Mouse (Mus musculus) olfactory bulb, adult 2 months (tissue): ENCODE measurements around the gene Cenpj. TPM values are rescaled to one million over a fixed set of nuclear protein-coding genes. Genes with fewer than 3 reads are reported as not detected.
A peak's percentile ranks its signal among the peaks of the same experiment; 100 is the strongest.

Experiments
- H3K27ac ChIP-seq: fragments of 200-500 bp; 2 replicates; pipeline ENCODE4 v1.5.1; 2012; ENCODE audit warnings: low read depth, low read length; ENCODE audit not compliant: insufficient read depth
- H3K4me1 ChIP-seq: fragments of 200-500 bp; 2 replicates; pipeline ENCODE4 v1.6.1; 2012; ENCODE audit warnings: low read length; ENCODE audit not compliant: control insufficient read depth, insufficient read depth
- H3K4me3 ChIP-seq: fragments of 200-500 bp; 2 replicates; pipeline ENCODE4 v1.5.1; 2012; ENCODE audit warnings: mild to moderate bottlenecking, low read depth, low read length, moderate library complexity; ENCODE audit not compliant: insufficient read depth
- CTCF ChIP-seq: fragments of 200-500 bp; IDR thresholded peaks from 2 replicates; pipeline ENCODE4 v1.5.1; 2012; ENCODE audit warnings: low read depth, mild to moderate bottlenecking, low read length, moderate library complexity; ENCODE audit not compliant: insufficient read depth
- POLR2A ChIP-seq: fragments of 200-500 bp; IDR thresholded peaks from 2 replicates; pipeline ENCODE4 v1.6.1; 2012; ENCODE audit warnings: mild to moderate bottlenecking, low read depth, low read length, moderate library complexity; ENCODE audit not compliant: insufficient read depth
- WGBS: fragments of 180-500 bp; shearing (Covaris S2); methylation state at CpG from one replicate; pipeline ENCODE4 v1.1.7; 2018; 5-methylcytosine and 5-hydroxymethylcytosine counted together
- polyA plus RNA-seq: library from polyadenylated mRNA; stranded (reverse); fragments of >200 nt; gene quantifications from 2 replicates; pipeline ENCODE4 v1.2.4, GENCODE M21; 2012; ENCODE audit warnings: low replicate concordance; ENCODE audit not compliant: missing spikeins, insufficient read depth, insufficient read length

Cenpj gene
- polyA plus RNA-seq, 1 experiment, result not detected

DNA sequence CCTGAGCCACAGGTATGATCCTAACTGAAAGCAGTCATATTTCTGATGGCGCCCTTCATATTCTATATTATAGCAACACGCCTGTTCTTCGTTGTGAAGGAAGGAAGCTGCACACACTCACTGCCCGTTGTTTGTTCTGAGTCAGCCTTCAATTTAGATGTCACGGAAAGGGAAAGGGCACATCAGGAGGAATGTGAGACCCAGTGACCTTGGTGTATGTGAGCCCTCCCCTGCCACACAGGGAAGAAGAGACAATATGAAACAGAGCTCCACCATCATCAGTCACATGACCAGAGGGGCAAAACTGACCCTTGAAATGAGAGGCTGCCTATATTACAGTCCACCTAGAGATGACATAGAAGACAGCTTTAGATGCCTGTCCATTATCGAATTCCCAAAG, 7.1 kb upstream of the Cenpj start:
- 94% methylated on average over 6 of the region's 6 CpGs for WGBS
- TF ChIP-seq POLR2A, result no peak
- TF ChIP-seq CTCF, result no peak
- Histone ChIP-seq H3K27ac (no peak overlapping the region), H3K4me1 (no peaks in the 10 kb centered on the region), H3K4me3 (no peak overlapping the region)

DNA sequence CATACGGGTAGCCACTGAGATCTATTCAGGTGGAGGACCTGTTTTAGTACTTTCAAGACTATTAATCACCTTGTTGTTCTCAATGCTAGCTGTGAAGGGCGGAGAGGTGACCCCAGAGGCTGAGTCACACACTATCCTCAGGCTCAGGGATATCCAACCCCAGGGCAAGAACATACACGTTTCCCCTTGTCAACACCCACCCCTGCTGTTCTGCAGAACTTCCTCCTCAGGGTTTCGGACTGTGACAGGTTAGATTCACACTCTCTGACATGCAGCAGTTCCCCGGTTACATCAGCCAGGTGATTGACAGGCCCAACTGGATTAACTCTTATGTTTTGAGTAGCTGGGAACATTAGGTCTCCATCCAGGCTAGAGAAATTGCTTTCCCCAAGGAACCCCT, 5.9 kb upstream of the Cenpj start:
- no peak overlapping the region for H3K4me3 ChIP-seq
- WGBS, result 73% methylated on average over 5 of the region's 5 CpGs
- H3K4me1 ChIP-seq, result no peaks in the 10 kb centered on the region
- H3K27ac ChIP-seq, result no peak overlapping the region
- TF ChIP-seq CTCF, result no peak
- no peak for TF ChIP-seq POLR2A

DNA sequence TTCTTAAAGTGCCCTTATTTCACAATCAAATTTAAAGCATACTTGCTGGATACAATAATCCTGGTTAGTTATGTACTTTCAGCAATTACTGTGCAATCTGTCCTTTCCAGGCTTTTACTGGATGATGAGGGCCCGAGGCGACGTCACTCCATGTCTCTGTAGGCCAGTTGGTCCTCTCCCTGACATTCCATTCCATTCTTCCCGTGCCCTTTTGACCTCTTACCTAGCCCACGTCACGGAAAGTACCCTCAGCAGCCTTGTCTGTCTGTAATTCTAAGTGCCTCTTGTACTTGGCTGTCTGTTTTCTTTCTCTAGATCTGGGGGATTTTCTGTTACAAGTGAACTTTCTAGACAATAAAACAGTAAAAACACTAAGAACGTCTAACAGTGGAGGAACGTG, 3.8 kb upstream of the Cenpj start:
- TF ChIP-seq POLR2A, result no peak
- TF ChIP-seq CTCF, result no peak
- WGBS, result 74% methylated on average over 8 of the region's 8 CpGs
- Histone ChIP-seq H3K27ac (no peak overlapping the region), H3K4me3 (no peak overlapping the region), H3K4me1 (no peaks in the 10 kb centered on the region)

DNA sequence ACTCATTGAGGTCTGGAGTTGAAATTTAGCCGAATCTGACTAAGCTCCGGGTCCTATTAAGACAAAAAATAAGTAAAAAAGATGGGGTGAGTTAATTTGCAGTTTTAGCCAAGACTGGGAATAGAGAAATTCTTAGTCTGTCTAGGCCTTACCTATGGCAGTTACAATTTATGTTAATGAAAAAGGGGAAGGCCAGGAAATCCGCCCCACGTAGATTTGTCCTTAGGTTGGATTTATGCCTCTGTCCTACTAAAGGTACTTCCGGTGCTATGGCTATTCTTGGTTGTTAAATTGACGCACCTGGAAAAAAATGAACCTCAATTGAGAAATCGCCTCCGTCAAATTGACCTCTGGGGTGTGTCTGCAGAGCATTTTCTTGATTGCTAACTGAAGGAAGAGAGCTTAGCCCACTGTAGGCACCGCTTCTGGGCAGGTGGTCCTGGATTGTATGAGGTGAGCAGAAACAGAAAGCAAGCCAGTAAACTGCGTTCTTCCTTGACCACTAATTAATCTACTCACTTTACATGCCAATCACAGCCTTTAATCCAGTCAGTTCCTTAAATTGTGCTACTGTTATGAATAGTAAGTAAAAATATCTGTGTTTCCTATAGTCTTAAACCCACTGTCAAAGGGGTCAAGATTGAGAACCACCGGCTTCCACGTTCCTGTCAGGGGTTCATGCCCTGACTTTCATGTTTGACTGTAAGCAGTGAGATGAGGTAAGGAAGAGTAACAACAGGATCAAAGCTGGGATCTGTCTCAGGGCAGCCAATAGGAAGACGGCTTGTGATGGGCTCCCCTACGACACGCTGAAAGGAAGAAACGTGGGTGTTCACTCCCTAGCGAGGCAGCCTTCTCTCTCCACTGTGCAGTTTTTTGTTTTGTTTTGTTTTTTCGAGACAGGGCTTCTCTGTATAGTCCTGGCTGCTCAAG, 1.0 kb upstream of the Cenpj start:
- Histone ChIP-seq H3K4me3 (no peak overlapping the region), H3K27ac (no peak overlapping the region), H3K4me1 (no peaks in the 10 kb centered on the region)
- TF ChIP-seq POLR2A, result no peak
- no peak for TF ChIP-seq CTCF
- 75% methylated on average over 18 of the region's 18 CpGs for WGBS

DNA sequence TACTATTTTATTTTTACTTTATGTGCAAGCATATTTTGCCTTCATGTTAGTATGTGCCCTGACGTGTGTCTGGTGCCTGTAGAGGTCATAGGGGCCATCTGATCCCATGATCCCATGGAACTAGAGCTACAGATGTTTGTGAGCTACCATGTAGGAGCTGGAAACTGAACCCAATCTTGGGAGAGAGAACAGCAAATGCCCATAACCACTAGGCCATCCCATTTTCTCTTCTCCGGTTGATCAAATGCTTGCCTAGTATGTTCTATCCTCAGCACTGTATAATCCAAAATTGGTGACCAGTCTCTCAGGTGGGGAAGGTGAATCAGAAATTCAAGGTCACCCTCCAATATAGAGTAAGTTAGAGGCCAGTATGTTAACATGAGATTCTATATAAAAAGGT, 2.7 kb downstream of the Cenpj start:
- WGBS, result 73% methylated on average over 2 of the region's 2 CpGs
- no peak overlapping the region for H3K4me3 ChIP-seq
- H3K4me1 ChIP-seq, result no peaks in the 10 kb centered on the region
- TF ChIP-seq CTCF (no peak), POLR2A (no peak)
- H3K27ac ChIP-seq, result no peak overlapping the region

DNA sequence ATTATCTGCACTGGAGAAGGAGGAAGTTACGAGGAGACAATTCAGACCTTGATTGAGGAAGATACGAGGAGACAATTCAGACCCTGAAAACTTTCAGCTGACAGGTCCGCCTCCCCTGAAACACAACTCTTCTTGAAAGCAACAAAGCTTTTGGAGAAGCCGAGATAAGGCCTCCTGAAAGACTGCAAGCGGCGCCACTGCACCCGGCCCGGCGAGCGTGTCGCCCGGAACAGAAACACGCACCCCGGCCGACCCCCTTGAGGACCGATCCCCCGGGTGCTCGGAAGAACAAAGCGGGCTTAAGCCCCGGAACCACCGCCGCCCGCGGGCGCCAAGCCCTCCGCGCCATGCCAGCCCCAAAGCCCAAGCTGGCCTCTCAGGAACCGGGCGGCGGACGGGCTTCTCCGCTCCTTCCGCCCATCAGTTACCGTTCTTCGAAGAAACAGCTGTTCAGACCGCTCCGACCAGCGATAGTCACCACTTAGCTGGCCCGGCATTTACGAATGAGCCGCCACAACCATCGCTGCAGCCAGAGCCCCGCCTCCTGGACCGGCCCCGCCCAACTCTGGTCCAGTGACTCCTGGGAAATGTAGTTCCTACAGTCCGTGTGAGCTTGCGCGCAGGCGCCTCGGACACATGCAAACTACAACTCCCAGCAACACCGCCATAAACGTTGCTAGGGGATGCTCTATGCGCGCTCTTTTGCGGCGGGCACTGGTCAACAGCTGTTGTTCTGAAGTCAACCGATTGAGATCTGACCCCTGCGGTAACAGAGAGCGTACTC, 3.7 kb downstream of the Cenpj start:
- Histone ChIP-seq H3K4me3 (peak overlapping the region; percentile 58), H3K27ac (0 out of 2 replicates have a peak overlapping the region, but pooled peaks have one; percentile 49), H3K4me1 (no peaks in the 10 kb centered on the region)
- TF ChIP-seq POLR2A, result peak; percentile 69; the same call in 1 of the 2 replicates
- TF ChIP-seq CTCF, result no peak
- WGBS, result under 1% methylated on average over 59 of the region's 59 CpGs

DNA sequence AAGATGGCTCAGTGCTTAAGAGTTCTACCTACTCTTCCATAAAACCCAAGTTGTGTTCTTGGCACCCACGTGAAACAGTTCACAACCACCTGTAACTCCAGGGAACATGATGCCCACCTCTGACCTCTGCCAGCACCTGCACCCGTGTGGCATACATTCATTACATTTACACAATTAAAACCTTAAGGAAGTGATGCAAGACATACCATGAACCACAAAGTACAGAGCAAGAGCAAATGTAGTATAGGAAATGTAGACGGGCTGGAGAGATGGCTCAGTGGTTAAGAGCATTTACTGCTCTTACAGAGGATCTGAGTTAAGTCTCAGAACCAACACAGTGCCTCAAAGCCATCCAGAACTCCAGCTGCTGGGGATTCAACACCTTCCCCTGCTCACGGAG, 6.2 kb downstream of the Cenpj start:
- no peak overlapping the region for H3K4me3 ChIP-seq
- no peak for TF ChIP-seq POLR2A
- TF ChIP-seq CTCF, result no peak
- WGBS, result 95% methylated on average over 4 of the region's 4 CpGs
- H3K27ac ChIP-seq, result no peak overlapping the region
- H3K4me1 ChIP-seq, result no peaks in the 10 kb centered on the region

DNA sequence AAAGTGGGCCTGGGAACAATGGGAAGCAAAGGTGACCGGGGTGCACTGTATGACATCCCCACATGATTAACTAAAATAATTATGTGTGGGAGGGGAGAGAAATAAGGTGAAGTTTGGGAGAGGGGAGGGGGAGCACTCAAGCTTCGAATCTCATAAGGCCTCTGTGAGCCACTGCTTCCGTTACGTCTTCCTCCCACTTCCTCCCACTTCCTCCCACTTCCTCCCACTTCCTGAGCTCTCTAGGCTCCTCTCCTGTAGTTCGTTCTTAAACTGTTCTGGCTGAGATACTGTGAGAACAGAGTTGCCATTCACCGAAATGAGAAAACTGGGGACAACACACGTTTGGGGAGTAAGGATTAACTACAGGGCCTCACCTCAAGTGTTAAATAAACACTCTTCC, 7.7 kb downstream of the Cenpj start:
- TF ChIP-seq CTCF (no peak), POLR2A (no peak)
- WGBS, result 74% methylated on average over 7 of the region's 7 CpGs
- no peak overlapping the region for H3K4me3 ChIP-seq
- H3K4me1 ChIP-seq, result no peaks in the 10 kb centered on the region
- H3K27ac ChIP-seq, result no peak overlapping the region

DNA sequence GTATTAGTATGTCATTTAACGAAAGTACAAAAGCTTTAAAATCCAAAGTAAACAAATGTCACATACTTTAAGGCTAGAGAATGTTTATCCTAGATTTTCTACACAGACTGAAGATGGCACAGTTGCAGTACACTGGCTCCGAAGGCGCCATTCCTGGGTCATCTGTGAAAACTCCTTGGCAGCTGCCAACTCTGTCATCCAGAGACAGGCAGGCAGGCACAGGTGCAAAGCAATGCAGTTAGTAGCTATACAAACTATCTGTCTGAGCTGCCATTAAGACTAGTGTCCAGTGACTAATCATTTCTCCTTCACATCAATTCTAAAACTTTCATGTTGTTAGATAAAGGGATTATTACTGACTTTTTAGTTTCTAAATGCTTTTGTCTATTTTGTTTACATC, 16.1 kb downstream of the Cenpj start:
- Histone ChIP-seq H3K27ac (no peak overlapping the region), H3K4me1 (no peaks in the 10 kb centered on the region), H3K4me3 (no peak overlapping the region)
- WGBS, result 96% methylated on average over 3 of the region's 3 CpGs
- no peak for TF ChIP-seq CTCF
- no peak for TF ChIP-seq POLR2A
